Mouse (Mus musculus): ENCODE data around the gene Brip1. TPM values are rescaled to one million over a fixed set of nuclear protein-coding genes. Genes with fewer than 3 reads are reported as not detected.
"Not testable (repeated sequence)": the region's sequence is repeated elsewhere in the genome, so short reads cannot be mapped to it uniquely, and the experiment has no call there.

Gene Brip1
- total and polyA plus RNA-seq, 2 experiments from 2014 or later = 0.31 to 2.0 TPM

DNA sequence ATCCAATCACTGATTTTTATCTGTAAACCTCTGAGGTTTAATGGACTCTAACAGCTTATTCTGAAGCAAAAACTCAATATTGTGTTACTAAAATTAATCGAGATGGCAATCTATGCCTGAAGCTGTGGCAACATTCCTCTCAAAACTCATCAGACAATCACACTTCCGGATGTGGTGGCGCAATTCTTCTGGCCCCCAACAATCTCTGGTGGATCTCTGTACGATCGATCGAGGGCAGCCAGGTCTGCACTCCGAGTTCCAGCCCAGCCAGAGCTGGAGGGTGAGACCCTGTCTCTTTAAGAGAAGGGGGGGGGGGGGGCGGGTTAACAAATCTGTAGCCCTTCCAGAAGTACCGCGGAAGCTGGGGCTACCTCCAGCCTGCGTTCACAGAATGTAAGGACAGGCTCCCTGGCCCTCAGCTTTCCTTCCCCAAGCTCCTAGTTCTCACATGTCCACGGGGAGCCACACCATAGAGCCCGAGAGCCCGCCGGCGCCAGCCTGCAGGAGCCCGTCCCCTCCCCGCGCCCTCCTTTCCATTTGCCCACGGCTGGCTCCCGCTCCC, 452 bp downstream of the Brip1 start:
- H3K4me1 ChIP-seq (ENCODE audit: control insufficient read depth, insufficient read depth) = peaks cover 5% of the 10 kb centered on the region; the same call in 1 of the 2 replicates
- peaks cover 16% of the 10 kb centered on the region; the same call in 1 of the 2 replicates for H3K36me3 ChIP-seq (replicated peaks; ENCODE audit: control insufficient read depth, insufficient read depth, low read length)
- ATAC-seq (ENCODE audit: insufficient read depth, low read depth) (peak; percentile 67), DNase-seq (ENCODE audit: low spot score) (no peak)
- H3K9me3 ChIP-seq (replicated peaks; ENCODE audit: control insufficient read depth, low read length) = no peaks in the 10 kb centered on the region
- peak overlapping the region; percentile 61 for H3K4me2 ChIP-seq (ENCODE audit: low read depth, low read length)
- peak overlapping the region; percentile 44 for H3K9ac ChIP-seq (replicated peaks; ENCODE audit: low read depth, low read length)
- TF ChIP-seq CTCF (IDR thresholded peaks at IDR 0.05; ENCODE audit: low read depth) = no peak
- TF ChIP-seq EP300 (IDR thresholded peaks at IDR 0.05; ENCODE audit: low read depth) = no peak
- WGBS = under 1% methylated on average over 21 of the region's 21 CpGs
- H3K4me3 ChIP-seq (ENCODE audit: low read depth, low read length) = peak overlapping the region; percentile 65
- no peaks in the 10 kb centered on the region for H3K27me3 ChIP-seq (ENCODE audit: control insufficient read depth, insufficient read depth, low read length)
- no peak overlapping the region; the same call in 1 of the 2 replicates for H3K27ac ChIP-seq (ENCODE audit: low read depth)

DNA sequence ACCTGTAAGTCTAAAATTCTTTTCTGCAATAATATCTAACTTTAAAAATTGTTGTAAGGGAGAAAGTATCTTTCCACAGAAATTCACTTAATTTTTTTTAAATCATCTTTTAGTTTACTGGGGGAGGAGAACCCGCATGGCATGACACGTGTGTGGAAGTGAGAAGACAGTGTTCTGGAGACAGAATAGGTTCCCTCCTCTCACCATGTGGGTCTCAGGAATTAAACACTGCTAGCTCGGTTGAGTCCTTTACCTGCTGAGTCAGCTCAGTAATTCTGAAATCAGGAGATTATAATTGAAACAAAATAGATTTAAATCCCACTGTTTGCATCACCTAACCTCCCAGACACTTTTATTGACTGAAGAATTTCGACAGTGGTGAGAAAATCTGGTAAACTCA, 1.3 kb downstream of the Brip1 start:
- no peak for TF ChIP-seq CTCF (IDR thresholded peaks at IDR 0.05; ENCODE audit: low read depth)
- TF ChIP-seq EP300 (IDR thresholded peaks at IDR 0.05; ENCODE audit: low read depth) = no peak
- Histone ChIP-seq H3K27ac (ENCODE audit: low read depth) (no peak overlapping the region), H3K36me3 (replicated peaks; ENCODE audit: control insufficient read depth, insufficient read depth, low read length) (peaks cover 13% of the 10 kb centered on the region; the same call in 1 of the 2 replicates), H3K4me2 (ENCODE audit: low read depth, low read length) (peak overlapping the region; percentile 61), H3K27me3 (ENCODE audit: control insufficient read depth, insufficient read depth, low read length) (no peaks in the 10 kb centered on the region), H3K9me3 (replicated peaks; ENCODE audit: control insufficient read depth, low read length) (no peaks in the 10 kb centered on the region), H3K9ac (replicated peaks; ENCODE audit: low read depth, low read length) (no peak overlapping the region), H3K4me3 (ENCODE audit: low read depth, low read length) (no peak overlapping the region; the same call in 1 of the 2 replicates), H3K4me1 (ENCODE audit: control insufficient read depth, insufficient read depth) (peaks cover 5% of the 10 kb centered on the region; the same call in 1 of the 2 replicates)
- DNase-seq (ENCODE audit: low spot score) (no peak), ATAC-seq (ENCODE audit: insufficient read depth, low read depth) (no peak)
- 47% methylated on average over 4 of the region's 4 CpGs for WGBS

DNA sequence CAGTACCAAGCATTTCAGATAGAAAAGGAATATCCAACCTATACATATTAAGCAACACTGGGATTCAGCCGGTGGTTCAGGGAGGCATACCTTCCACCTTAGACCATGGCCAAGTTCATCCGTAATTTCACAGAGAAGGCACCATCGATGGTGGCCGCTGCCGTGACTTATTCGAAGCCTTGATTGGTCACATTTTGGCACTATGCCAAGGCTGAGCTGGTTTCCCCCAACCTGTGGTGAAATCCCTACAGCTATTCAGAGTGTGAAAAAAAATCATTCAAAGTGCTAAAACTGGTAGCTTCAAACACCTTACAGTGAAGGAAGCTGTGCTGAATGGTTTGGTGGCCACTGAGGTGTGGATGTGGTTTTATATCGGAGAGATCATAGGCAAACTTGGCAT, 15.8 kb downstream of the Brip1 start:
- H3K4me3 ChIP-seq (ENCODE audit: low read depth, low read length); H3K9me3 ChIP-seq (replicated peaks; ENCODE audit: control insufficient read depth, low read length); H3K36me3 ChIP-seq (replicated peaks; ENCODE audit: control insufficient read depth, insufficient read depth, low read length); ATAC-seq (ENCODE audit: insufficient read depth, low read depth); H3K27me3 ChIP-seq (ENCODE audit: control insufficient read depth, insufficient read depth, low read length); H3K9ac ChIP-seq (replicated peaks; ENCODE audit: low read depth, low read length); H3K4me2 ChIP-seq (ENCODE audit: low read depth, low read length); H3K27ac ChIP-seq (ENCODE audit: low read depth); DNase-seq (ENCODE audit: low spot score); H3K4me1 ChIP-seq (ENCODE audit: control insufficient read depth, insufficient read depth): not testable (repeated sequence)
- WGBS = 78% methylated on average over 7 of the region's 7 CpGs

DNA sequence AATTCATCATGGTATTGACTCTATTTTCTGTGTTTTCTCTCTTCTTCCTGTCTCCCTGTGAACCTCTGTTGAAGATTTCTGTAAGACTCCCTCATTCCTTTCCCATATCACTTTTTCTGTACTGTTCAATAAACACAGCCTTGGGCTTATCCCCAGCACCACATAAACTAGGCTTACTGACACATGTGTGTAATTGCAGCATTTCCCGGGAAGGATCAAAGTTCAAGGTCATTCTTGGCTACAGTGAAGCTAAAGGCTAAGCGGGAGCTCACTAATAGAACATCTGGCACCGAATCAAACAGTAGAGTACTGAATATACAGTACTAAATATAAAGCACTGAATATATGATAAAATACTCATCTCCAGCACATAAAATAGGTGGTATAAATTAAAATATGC, 25.2 kb downstream of the Brip1 start:
- H3K36me3 ChIP-seq (replicated peaks; ENCODE audit: control insufficient read depth, insufficient read depth, low read length) = no peaks in the 10 kb centered on the region
- no peak overlapping the region for H3K27ac ChIP-seq (ENCODE audit: low read depth)
- H3K9ac ChIP-seq (replicated peaks; ENCODE audit: low read depth, low read length) = no peak overlapping the region
- H3K9me3 ChIP-seq (replicated peaks; ENCODE audit: control insufficient read depth, low read length) = no peaks in the 10 kb centered on the region
- H3K4me2 ChIP-seq (ENCODE audit: low read depth, low read length) = no peak overlapping the region
- TF ChIP-seq CTCF (IDR thresholded peaks at IDR 0.05; ENCODE audit: low read depth) = no peak
- no peak for TF ChIP-seq EP300 (IDR thresholded peaks at IDR 0.05; ENCODE audit: low read depth)
- 58% methylated on average over 3 of the region's 3 CpGs for WGBS
- H3K27me3 ChIP-seq (ENCODE audit: control insufficient read depth, insufficient read depth, low read length) = no peaks in the 10 kb centered on the region
- no peak for ATAC-seq (ENCODE audit: insufficient read depth, low read depth)
- no peak for DNase-seq (ENCODE audit: low spot score)
- H3K4me1 ChIP-seq (ENCODE audit: control insufficient read depth, insufficient read depth) = no peaks in the 10 kb centered on the region
- H3K4me3 ChIP-seq (ENCODE audit: low read depth, low read length) = no peak overlapping the region

DNA sequence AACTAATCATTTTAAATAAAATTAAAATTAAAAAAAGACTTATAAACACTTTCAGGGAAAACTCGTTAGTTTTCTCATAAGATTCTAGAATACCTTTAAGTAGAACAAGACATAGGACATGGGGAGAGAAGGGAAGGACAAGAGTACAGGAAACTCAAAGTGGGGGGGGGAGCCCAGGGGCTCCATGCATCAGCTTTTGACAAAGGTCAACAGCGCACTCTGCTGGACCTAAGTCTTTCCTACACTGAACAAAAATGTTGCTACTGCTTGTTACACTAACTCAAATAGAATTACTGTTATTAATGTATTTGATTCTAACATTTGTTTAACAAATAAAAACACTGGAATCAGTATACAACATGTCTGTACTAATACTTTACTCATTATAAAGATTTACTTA, 26.8 kb downstream of the Brip1 start:
- DNase-seq (ENCODE audit: low spot score) (peak; percentile 64), ATAC-seq (ENCODE audit: insufficient read depth, low read depth) (no peak; the same call in 1 of the 2 replicates)
- no peaks in the 10 kb centered on the region for H3K36me3 ChIP-seq (replicated peaks; ENCODE audit: control insufficient read depth, insufficient read depth, low read length)
- H3K27me3 ChIP-seq (ENCODE audit: control insufficient read depth, insufficient read depth, low read length) = no peaks in the 10 kb centered on the region
- TF ChIP-seq CTCF (IDR thresholded peaks at IDR 0.05; ENCODE audit: low read depth) = peak; percentile 74
- no peak for TF ChIP-seq EP300 (IDR thresholded peaks at IDR 0.05; ENCODE audit: low read depth)
- H3K27ac ChIP-seq (ENCODE audit: low read depth) = no peak overlapping the region
- H3K9me3 ChIP-seq (replicated peaks; ENCODE audit: control insufficient read depth, low read length) = no peaks in the 10 kb centered on the region
- H3K4me3 ChIP-seq (ENCODE audit: low read depth, low read length) = no peak overlapping the region
- H3K4me1 ChIP-seq (ENCODE audit: control insufficient read depth, insufficient read depth) = no peaks in the 10 kb centered on the region
- H3K4me2 ChIP-seq (ENCODE audit: low read depth, low read length) = no peak overlapping the region
- 44% methylated on average over 2 of the region's 2 CpGs for WGBS
- no peak overlapping the region for H3K9ac ChIP-seq (replicated peaks; ENCODE audit: low read depth, low read length)

DNA sequence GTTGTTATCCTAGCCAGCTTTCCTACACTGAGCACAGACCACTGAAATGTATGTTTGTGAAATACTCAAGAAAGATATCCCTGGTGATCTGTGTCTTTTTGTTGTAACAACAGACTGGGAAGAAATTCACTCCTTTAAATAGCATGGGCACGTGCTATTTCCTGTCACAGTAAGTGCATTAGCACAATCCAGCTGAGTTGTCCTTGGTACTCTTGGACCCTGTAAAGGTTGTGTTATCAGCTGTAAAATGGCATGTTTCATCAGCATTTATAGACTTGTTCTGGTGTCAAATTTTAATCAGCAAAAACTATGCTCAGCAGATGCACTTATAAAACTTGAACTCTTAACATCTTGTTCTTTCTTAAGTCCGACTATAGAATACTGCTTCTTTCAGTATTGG, 30.2 kb downstream of the Brip1 start:
- H3K36me3 ChIP-seq (replicated peaks; ENCODE audit: control insufficient read depth, insufficient read depth, low read length) = no peaks in the 10 kb centered on the region
- 57% methylated on average over 2 of the region's 2 CpGs for WGBS
- TF ChIP-seq CTCF (IDR thresholded peaks at IDR 0.05; ENCODE audit: low read depth) = no peak
- no peak for TF ChIP-seq EP300 (IDR thresholded peaks at IDR 0.05; ENCODE audit: low read depth)
- no peak for DNase-seq (ENCODE audit: low spot score)
- no peak overlapping the region for H3K27ac ChIP-seq (ENCODE audit: low read depth)
- H3K4me2 ChIP-seq (ENCODE audit: low read depth, low read length) = no peak overlapping the region
- H3K4me1 ChIP-seq (ENCODE audit: control insufficient read depth, insufficient read depth) = no peaks in the 10 kb centered on the region
- no peak overlapping the region for H3K4me3 ChIP-seq (ENCODE audit: low read depth, low read length)
- no peaks in the 10 kb centered on the region for H3K9me3 ChIP-seq (replicated peaks; ENCODE audit: control insufficient read depth, low read length)
- no peak overlapping the region for H3K9ac ChIP-seq (replicated peaks; ENCODE audit: low read depth, low read length)
- no peak for ATAC-seq (ENCODE audit: insufficient read depth, low read depth)
- no peaks in the 10 kb centered on the region for H3K27me3 ChIP-seq (ENCODE audit: control insufficient read depth, insufficient read depth, low read length)

Data from heart, postnatal 0 days (tissue).